Mouse (Mus musculus): ENCODE results near the gene Prm3.

Prm3 gene

DNA sequence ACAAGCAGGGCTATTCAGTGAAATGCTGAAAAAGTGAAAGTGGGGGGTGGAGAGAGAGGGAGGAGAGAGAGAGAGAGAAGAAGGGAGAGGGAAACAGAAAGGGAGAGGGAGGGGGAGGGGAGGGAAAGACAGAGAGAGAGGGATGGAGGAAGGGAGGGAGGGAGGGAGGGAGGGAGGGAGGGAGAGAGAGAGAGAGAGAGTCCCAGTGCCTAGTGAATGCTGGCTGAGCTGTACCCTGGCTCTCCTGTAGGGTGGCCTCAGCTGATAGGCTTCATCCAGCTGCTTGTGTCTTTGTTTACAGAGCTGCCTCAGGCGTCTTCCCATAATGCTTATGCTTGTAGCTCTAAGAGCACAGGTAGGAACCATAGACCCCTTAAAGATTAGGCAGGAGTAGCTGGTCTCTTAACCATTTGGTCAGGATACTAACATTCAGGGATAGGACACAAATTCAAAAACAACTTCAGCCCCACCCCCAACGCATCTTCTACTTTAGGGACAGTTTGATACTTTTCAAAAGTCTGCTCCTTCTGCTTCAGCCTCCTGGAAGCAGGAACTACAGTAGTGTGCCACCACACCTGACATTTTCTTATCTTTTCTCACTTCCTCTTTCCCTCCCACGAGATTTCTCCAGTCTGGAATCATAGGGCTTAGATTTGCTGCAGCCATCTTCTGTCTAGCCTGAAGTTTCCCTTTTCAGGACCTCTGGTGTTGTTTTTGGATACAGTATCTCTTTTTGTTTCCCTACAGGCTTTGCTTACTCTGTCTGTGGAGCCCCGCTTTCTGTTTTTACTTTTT, 20.0 kb downstream of the Prm3 start:
- no peak for DNase-seq

DNA sequence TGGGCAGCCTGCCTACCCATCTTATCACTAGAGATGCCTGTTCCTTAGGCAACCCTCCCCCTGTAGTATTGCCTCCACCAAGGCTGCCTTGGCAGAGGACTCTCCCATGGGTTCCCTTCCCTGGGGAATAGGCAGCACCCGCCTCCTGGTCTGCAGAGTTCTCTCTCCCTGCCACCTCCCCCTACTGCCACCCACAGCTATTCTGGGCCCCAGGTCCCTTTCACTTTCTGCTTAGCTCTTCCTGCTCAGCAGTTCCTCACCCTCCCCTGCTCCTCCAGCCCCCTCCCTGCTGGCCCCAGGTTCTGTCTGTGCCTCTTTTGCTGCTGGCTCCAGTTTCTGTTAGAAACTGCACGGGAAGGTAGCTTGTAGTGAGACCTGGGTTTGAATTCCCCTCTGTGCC, 21.1 kb downstream of the Prm3 start:
- DNase-seq = peak; percentile 63

DNA sequence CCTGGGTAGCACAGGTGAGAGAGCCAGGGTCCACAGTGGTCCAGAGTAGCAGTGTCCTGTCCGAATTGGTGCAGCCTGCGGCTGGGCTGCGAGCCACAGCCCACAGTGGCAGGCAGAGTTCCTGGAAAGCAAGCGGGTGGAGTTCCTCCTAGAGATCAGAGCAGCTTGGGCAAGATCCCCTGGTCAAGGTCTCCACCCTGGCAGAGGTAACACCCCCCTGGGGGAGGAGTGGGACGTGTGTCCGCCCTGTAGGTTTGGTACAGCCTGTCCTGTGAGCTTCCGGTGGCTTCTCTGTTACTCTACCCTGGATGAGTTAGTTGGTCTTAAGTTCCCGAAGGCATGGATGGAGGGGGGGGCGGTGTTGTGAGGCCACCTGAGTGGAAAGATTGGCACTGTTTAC, 21.9 kb downstream of the Prm3 start:
- no peak for DNase-seq

DNA sequence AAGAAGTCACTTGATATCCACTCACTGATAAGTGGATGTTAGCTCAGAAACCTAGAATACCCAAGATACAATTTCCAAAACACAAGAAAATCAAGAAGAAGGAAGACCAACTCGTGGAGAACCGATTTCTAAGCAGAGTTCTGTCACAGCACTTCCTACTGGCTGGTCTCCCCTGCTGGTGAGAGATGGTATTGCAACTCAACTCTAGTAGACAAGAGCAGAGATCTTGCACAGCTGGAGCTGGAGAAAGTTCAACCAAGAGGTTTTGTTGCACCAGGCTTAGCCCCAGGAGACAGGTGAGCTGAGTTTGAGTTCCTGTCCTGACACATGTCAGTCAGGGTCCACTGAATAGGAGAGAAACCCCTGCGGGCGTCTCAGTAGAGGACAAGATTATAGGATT, 23.6 kb downstream of the Prm3 start:
- peak; percentile 57 for DNase-seq

DNA sequence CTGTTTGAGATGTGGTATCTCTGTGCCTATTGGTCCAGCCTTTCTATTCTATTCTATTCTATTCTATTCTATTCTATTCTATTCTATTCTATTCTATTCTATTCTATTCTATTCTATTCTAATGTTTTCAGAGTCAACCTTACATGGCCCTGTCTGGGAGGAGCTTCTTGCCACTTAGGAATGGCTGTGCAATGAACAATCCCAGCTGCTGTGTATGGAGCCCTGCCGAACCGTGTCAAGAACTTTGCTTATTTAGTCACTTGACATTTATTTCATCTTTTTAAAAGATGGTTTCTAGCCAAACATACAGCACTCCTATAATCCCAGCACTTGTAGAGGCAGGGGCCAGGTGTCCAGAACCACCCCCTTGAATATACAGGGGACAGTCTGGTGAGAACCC, 26.4 kb downstream of the Prm3 start:
- DNase-seq = no peak

DNA sequence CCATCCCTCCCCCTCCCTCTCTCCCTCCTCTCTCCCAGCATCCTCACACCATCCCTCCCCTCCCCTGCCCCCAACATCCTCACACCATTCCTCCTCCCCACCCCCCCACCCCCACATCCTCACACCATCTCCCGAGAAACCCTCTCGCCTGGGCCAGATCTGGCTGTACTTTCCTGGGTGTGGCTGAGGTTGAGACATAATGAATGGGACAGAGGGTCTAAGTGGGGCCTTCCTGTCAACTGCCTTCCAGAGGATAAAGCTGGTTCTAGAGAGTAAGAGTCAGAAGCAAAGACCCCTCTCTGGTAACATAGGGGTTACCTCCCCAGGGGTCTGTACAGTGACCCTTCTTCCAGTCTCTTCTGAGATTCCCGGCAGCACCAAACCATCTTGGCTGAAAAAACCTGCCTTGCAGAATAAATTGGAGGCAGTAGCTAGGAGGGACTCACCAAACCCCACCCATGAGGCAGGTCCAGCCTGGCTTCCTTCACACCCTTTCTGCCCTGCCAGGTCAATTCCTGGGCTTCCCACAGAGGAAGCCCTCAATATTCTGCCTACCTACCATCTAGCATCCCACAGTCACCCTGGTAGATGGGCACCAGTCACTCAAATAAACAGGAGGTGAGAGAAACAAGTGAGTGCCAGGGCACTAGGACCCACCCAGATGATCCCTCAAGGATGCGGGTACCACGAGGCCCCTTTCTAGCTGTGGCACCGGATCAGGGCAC, 27.0 kb downstream of the Prm3 start:
- DNase-seq = no peak

DNA sequence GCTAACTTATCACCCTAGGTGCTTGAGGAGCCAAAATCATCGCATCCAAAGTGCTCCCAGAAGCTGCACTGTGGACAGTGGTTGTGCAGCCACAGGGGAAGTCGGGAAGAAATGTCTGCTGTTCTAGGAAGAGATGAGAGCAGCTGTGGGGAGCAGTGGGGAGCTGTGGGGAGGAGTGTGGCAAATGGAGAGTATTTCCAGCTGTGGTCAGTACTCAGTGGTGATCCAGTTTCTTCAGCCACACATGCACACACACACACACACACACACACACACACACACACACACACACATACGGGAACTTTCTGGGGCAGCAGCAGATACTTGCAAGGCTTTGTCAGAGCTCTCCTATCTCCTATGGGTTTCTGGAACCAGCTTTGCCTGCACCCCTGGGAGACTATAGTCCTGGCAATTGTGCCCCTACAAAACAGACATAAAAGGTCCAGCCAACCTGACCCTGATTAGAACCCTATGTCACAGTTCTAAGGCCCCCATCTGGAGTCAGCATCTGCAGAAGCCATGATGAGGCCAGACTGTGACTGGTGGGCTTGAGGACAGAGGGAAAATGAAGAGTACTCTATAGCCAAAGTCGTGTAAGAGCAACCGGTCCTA, 28.0 kb downstream of the Prm3 start:
- DNase-seq = no peak

DNA sequence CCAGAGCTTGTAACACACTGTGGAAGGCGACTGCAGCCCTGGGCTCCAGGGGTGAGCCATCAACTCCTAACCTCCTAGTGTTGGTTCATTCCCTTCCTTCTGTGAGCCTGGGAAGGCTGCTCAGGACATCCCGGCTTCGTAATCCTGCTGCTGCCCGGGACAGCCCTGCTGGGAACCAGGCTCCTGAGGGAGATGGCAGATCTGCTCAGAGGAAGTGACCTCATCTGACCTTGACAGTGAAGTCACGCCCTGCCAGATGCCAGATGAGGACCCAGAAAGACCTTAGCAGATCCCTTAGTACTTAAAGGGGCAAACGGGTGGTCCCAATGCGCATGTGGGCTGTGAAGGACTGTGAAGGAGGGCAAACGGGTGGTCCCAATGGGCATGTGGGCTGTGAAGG, 29.5 kb downstream of the Prm3 start:
- no peak for DNase-seq

DNA sequence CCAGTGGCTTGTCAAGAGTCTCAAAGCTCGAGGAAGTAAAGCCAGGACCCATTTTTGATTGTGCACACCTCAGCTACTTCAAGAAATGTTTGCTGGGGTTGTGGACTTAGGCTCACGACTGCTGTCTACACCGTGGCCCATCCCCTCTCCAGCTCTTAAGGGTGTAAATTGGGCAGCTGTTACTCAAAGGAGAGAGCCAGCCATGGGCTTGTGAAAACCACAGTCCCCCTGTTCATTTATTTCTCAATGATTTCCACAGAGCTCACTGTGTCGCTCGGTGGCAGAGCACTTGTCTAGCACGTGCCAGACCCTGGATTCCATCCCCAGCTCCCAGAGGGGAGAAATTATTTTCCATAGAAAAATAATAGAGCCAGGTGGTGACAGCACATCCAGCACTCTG, 34.5 kb downstream of the Prm3 start:
- no peak for DNase-seq

DNA sequence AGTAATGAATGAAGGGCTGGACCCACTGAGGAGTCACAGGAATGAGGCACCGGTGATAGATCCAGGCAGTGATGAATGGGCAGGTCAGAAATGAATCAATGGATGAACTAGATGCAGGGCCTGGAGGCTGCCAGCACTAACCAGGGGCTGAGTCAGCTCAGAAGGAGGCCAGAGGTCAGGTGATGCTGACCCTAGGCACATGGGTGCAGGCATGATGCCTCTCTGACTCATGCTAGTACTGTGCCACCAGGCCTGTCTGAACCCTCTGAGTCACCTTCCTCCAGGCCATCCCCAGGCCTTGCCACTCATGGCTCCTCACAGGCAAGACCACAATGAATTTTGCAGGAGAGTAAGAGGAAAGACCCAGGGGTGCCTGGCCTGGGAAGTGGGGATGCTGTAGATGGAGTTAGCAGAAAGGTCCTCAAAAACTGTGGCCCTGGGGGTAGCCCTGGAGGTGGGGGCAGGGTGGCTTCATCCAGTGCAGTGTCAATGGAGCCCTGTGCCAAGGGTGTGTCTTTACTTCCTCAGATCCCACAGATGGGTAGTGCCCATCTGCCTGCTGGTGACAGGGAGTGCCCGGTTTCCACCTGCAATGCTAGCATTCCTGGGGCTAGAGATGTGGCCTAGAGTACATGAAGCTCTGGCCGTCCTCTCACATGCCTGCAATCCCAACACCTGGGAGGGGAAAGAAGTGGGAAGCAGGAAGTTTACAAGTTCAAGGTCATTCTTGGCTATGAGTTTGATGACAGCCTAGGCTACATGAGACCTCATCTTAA, 36.0 kb downstream of the Prm3 start:
- DNase-seq = no peak

DNA sequence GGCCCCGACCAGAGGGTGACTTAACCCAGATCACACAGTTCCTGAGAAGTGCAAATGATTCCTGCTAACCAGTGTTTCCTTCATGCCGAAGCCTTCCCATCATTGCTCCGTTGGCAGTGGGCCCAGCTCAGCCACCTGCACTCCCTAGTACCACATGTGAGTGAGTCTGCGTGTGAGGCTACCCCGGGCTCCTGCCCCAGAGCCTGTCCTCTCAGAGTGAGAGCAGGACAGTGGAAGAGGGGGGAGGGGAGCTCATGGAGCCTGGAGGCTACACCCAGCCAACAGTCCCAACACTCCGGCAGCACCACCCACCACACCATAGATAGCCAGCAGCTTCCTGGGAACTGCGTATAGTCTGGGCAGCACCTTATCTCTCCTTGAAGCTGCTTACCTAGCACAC, 40.9 kb downstream of the Prm3 start:
- DNase-seq = peak; percentile 33

DNA sequence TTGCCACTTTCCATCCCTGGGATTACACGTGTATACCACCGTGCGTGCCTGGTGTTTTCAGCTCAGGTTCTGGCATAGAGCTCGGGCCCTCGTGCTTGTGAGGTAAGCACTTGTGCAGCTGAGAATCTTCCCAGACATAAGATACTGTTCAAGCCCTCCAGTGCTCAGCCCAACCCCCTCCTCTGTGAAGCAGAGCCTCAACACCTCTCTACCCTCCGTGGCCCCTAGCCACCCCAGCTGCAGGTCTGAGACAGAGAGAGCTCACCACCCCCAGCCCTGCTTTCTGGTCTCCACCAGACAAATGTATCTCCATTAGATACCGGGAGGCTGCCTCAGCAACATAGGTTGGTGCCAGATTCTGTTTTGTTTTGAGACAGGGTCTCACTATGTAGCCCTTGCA, 41.5 kb downstream of the Prm3 start:
- no peak for DNase-seq

DNA sequence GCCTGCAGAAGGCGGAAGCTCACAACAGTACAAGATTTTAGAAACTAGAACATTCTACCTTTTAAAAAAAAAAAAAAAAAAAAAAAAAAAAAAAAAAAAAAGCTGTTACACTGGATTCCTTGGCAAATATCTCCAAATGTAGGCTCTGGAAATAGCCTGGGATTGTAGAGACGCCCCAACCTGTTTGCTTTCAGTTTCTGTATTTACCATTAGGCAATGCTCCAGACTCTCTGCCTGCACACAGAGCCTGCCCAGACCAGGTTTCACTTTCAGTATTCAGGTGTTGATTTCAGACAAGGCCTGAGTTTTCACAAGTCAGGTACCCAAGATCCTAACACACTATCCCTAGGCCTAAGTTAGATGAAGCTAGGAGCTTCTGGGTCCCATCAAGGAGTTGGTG, 49.6 kb downstream of the Prm3 start:
- DNase-seq = no peak

All from right cerebral cortex, adult 18-20 months (tissue).